Mouse (Mus musculus) midbrain, embryonic 15.5 days (tissue): ENCODE data around the gene Hcrtr1. TPM values are rescaled to one million over a fixed set of nuclear protein-coding genes. Genes with fewer than 3 reads are reported as not detected.

Experiments used
- ATAC-seq: fragments of 200-750 bp; cut with Nextera tagmentation; replicated peaks from 2 replicates; pipeline ENCODE4 v1.8.0; 2017; ENCODE audit warnings: moderate TSS enrichment
- H3K27ac ChIP-seq: fragments of 300-500 bp; sonication (generic); 2 replicates; pipeline ENCODE4 v1.5.1; 2015; ENCODE audit warnings: mild to moderate bottlenecking, inconsistent platforms
- H3K27me3 ChIP-seq: fragments of 300-500 bp; sonication (generic); replicated peaks from 2 replicates; pipeline ENCODE4 v1.6.1; 2015; ENCODE audit warnings: inconsistent platforms
- H3K36me3 ChIP-seq: fragments of 300-500 bp; sonication (generic); replicated peaks from 2 replicates; pipeline ENCODE4 v1.6.1; 2015; ENCODE audit warnings: inconsistent platforms
- H3K4me1 ChIP-seq: fragments of 300-500 bp; sonication (generic); 2 replicates; pipeline ENCODE4 v1.6.1; 2015; ENCODE audit warnings: inconsistent platforms
- H3K4me2 ChIP-seq: fragments of 300-500 bp; sonication (generic); 2 replicates; pipeline ENCODE4 v1.6.1; 2015; ENCODE audit warnings: inconsistent platforms, mild to moderate bottlenecking, moderate library complexity
- H3K4me3 ChIP-seq: fragments of 300-500 bp; sonication (generic); 2 replicates; pipeline ENCODE4 v1.5.1; 2015; ENCODE audit warnings: mild to moderate bottlenecking, inconsistent platforms
- H3K9ac ChIP-seq: fragments of 300-500 bp; sonication (generic); 2 replicates; pipeline ENCODE4 v1.6.1; 2015; ENCODE audit warnings: mild to moderate bottlenecking, inconsistent platforms
- H3K9me3 ChIP-seq: fragments of 300-500 bp; sonication (generic); 2 replicates; pipeline ENCODE4 v1.6.1; 2016; ENCODE audit warnings: inconsistent platforms
- whole genome bisulfite sequencing: fragments of 180-500 bp; shearing (Covaris S2); methylation state at CpG from one replicate; pipeline ENCODE4 v1.1.7; 2015; ENCODE audit warnings: mixed read lengths; 5-methylcytosine and 5-hydroxymethylcytosine counted together
- polyA plus RNA-seq: library from polyadenylated mRNA; unstranded; fragments of >200 nt; fragmentation: Nextera tagmentation; extraction: Ambion mirVana; gene quantifications from 2 replicates; pipeline ENCODE4 v1.2.1, GENCODE M21; 2015

Gene Hcrtr1
- polyA plus RNA-seq, 1 experiment from 2014 or later = 3.3 TPM

GRCm38 (mm10) chr4:130130641-130131350 lies 8.4 kb downstream of the Hcrtr1 start:
- Histone ChIP-seq H3K4me2 (no peak overlapping the region), H3K4me1 (no peaks in the 10 kb centered on the region), H3K9ac (no peak overlapping the region), H3K27ac (no peak overlapping the region), H3K36me3 (peaks cover 13% of the 10 kb centered on the region; the same call in 1 of the 2 replicates), H3K4me3 (no peak overlapping the region), H3K27me3 (no peaks in the 10 kb centered on the region; the same call in 1 of the 2 replicates), H3K9me3 (no peaks in the 10 kb centered on the region)
- ATAC-seq = no peak
- WGBS = 52% methylated on average over 13 of the region's 13 CpGs

- Histone ChIP-seq H3K27me3 (no peaks in the 10 kb centered on the region), H3K9ac (no peak overlapping the region), H3K4me3 (no peak overlapping the region), H3K36me3 (peaks cover 14% of the 10 kb centered on the region; the same call in 1 of the 2 replicates), H3K27ac (no peak overlapping the region), H3K9me3 (no peaks in the 10 kb centered on the region), H3K4me1 (no peaks in the 10 kb centered on the region), H3K4me2 (no peak overlapping the region)
- 73% methylated on average over 10 of the region's 10 CpGs for WGBS
- ATAC-seq = no peak
Measured at GRCm38 (mm10) chr4:130130082-130130481, 9.1 kb downstream of the Hcrtr1 start.

DNA sequence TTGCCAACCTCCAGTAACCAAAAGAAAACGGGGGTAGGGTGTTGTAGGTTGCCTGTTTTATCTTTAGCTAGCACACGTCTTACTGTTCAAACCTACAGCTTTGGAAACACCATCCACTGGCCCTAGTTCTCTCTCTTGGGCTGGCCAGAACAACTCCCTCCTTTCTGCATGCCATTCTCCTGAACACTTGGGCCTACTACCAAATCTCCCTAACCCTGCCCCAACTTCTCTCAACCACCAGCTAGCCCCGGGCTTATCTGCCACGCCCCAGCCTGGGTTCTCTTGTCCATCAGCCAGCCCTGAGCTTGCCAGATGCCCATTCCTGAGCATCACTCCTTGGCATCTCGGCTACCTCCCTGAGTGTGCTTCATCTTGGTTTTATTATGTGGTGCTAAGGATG lies 10.3 kb downstream of the Hcrtr1 start:
- Histone ChIP-seq H3K4me1 (no peaks in the 10 kb centered on the region), H3K27ac (no peak overlapping the region), H3K9ac (no peak overlapping the region), H3K36me3 (peaks cover 14% of the 10 kb centered on the region; the same call in 1 of the 2 replicates), H3K4me3 (no peak overlapping the region), H3K4me2 (no peak overlapping the region), H3K9me3 (no peaks in the 10 kb centered on the region), H3K27me3 (no peaks in the 10 kb centered on the region)
- no peak for ATAC-seq
- WGBS = 94% methylated on average over 5 of the region's 5 CpGs

DNA sequence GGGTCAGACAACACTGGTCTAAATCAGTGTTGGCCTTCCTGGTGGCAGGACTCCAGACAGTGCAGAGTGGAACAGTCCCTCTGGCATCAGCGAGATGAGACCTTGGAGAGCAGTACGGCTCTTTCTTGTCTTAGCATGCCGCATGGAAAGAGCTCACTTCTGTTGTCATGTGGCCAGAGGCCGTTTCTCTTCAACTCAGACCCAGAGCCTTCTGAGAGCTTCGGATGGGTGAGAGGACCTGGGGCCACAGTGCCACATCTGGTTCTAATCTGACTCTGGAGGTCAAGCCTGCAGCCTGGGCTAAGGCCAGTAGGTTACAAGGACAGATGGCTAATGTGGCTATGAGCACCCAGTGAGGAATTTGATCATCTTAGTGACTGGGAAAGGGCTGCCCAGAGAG lies 13.2 kb downstream of the Hcrtr1 start:
- Histone ChIP-seq H3K9ac (no peak overlapping the region), H3K36me3 (peaks cover 19% of the 10 kb centered on the region; the same call in 1 of the 2 replicates), H3K4me2 (no peak overlapping the region), H3K27me3 (no peaks in the 10 kb centered on the region), H3K27ac (no peak overlapping the region), H3K9me3 (no peaks in the 10 kb centered on the region), H3K4me1 (no peaks in the 10 kb centered on the region), H3K4me3 (no peak overlapping the region)
- no peak for ATAC-seq
- 88% methylated on average over 5 of the region's 5 CpGs for WGBS

GRCm38 (mm10) chr4:130125164-130125563 lies 14.0 kb downstream of the Hcrtr1 start:
- Histone ChIP-seq H3K9me3 (no peaks in the 10 kb centered on the region), H3K4me3 (no peak overlapping the region), H3K27me3 (no peaks in the 10 kb centered on the region), H3K4me2 (no peak overlapping the region), H3K9ac (no peak overlapping the region), H3K36me3 (peaks cover 19% of the 10 kb centered on the region; the same call in 1 of the 2 replicates), H3K4me1 (no peaks in the 10 kb centered on the region), H3K27ac (no peak overlapping the region)
- ATAC-seq = no peak
- WGBS = 94% methylated on average over 6 of the region's 6 CpGs

DNA sequence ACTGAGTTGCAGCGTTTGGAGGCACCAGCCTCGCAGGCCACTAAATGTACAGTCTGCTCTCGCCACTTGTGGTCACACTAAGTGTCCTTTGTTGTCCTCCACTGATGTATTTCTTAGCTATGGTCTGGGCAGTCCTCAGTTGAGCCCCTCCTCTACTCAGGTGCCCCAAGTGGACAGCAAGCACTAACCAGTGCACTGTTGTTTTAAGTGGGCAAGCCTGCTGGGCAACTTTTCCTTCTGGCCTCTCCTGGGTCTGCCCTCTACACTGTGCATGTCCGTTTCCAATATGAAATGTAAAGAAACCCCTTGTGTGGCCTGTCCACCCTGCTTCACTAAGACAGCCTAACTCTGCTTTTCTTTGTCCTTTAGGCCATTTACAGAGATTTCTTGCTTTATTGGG lies 15.0 kb downstream of the Hcrtr1 start:
- Histone ChIP-seq H3K4me1 (no peaks in the 10 kb centered on the region), H3K4me2 (no peak overlapping the region), H3K9me3 (no peaks in the 10 kb centered on the region), H3K27ac (no peak overlapping the region), H3K27me3 (no peaks in the 10 kb centered on the region), H3K36me3 (peaks cover 19% of the 10 kb centered on the region; the same call in 1 of the 2 replicates), H3K9ac (no peak overlapping the region), H3K4me3 (no peak overlapping the region)
- no peak for ATAC-seq
- 91% methylated on average over 4 of the region's 4 CpGs for WGBS

GRCm38 (mm10) chr4:130123020-130123419 lies 16.1 kb downstream of the Hcrtr1 start:
- 90% methylated on average over 5 of the region's 5 CpGs for WGBS
- Histone ChIP-seq H3K4me2 (no peak overlapping the region), H3K27me3 (no peaks in the 10 kb centered on the region), H3K9me3 (no peaks in the 10 kb centered on the region), H3K27ac (no peak overlapping the region), H3K9ac (no peak overlapping the region), H3K36me3 (peaks cover 19% of the 10 kb centered on the region; the same call in 1 of the 2 replicates), H3K4me3 (no peak overlapping the region), H3K4me1 (no peaks in the 10 kb centered on the region)
- ATAC-seq = no peak

- H3K4me2 ChIP-seq = no peak overlapping the region
- peaks cover 13% of the 10 kb centered on the region; the same call in 1 of the 2 replicates for H3K36me3 ChIP-seq
- WGBS = 80% methylated on average over 8 of the region's 8 CpGs
- H3K27ac ChIP-seq = no peak overlapping the region
- ATAC-seq = no peak
- H3K4me1 ChIP-seq = no peaks in the 10 kb centered on the region
- no peak overlapping the region for H3K4me3 ChIP-seq
- no peaks in the 10 kb centered on the region for H3K27me3 ChIP-seq
- no peak overlapping the region for H3K9ac ChIP-seq
- no peaks in the 10 kb centered on the region for H3K9me3 ChIP-seq
Measured at GRCm38 (mm10) chr4:130121560-130121959, 17.6 kb downstream of the Hcrtr1 start.

GRCm38 (mm10) chr4:130120752-130121151 lies 18.4 kb downstream of the Hcrtr1 start:
- Histone ChIP-seq H3K9me3 (no peaks in the 10 kb centered on the region), H3K4me1 (no peaks in the 10 kb centered on the region), H3K27ac (no peak overlapping the region), H3K4me2 (no peak overlapping the region), H3K27me3 (no peaks in the 10 kb centered on the region), H3K9ac (no peak overlapping the region), H3K4me3 (no peak overlapping the region), H3K36me3 (peaks cover 5% of the 10 kb centered on the region; the same call in 1 of the 2 replicates)
- 73% methylated on average over 4 of the region's 4 CpGs for WGBS
- no peak for ATAC-seq

- Histone ChIP-seq H3K27me3 (no peaks in the 10 kb centered on the region), H3K27ac (no peak overlapping the region), H3K9me3 (no peaks in the 10 kb centered on the region), H3K4me1 (peaks cover 13% of the 10 kb centered on the region), H3K4me2 (no peak overlapping the region), H3K4me3 (no peak overlapping the region), H3K9ac (no peak overlapping the region), H3K36me3 (no peaks in the 10 kb centered on the region)
- ATAC-seq = no peak
- 93% methylated on average over 1 of the region's 1 CpGs for WGBS
Measured at GRCm38 (mm10) chr4:130112732-130113131, 26.4 kb downstream of the Hcrtr1 start.

DNA sequence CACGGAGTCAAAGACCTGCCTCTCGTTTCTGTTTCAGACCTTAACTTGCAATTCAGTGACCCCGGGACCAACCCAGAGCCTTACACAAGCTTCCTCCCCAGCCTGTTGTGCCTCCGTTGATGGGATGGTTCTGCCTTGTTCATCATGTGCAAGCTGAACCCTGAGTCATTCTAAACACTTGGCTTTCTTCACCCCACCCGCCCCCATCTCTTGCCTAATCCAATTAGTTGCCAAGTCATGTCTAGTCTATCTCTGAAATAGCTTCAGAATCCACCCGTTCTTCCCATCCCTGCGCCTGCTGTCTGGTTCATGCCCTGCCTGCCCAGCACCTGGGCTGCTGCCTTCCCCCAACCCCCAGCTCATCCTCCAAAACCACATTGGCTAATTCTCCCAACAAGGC lies 26.9 kb downstream of the Hcrtr1 start:
- no peaks in the 10 kb centered on the region for H3K9me3 ChIP-seq
- peaks cover 13% of the 10 kb centered on the region for H3K4me1 ChIP-seq
- H3K27ac ChIP-seq = no peak overlapping the region
- ATAC-seq = no peak
- 83% methylated on average over 7 of the region's 7 CpGs for WGBS
- H3K27me3 ChIP-seq = no peaks in the 10 kb centered on the region
- no peak overlapping the region for H3K4me2 ChIP-seq
- no peak overlapping the region for H3K4me3 ChIP-seq
- no peaks in the 10 kb centered on the region for H3K36me3 ChIP-seq
- no peak overlapping the region for H3K9ac ChIP-seq

DNA sequence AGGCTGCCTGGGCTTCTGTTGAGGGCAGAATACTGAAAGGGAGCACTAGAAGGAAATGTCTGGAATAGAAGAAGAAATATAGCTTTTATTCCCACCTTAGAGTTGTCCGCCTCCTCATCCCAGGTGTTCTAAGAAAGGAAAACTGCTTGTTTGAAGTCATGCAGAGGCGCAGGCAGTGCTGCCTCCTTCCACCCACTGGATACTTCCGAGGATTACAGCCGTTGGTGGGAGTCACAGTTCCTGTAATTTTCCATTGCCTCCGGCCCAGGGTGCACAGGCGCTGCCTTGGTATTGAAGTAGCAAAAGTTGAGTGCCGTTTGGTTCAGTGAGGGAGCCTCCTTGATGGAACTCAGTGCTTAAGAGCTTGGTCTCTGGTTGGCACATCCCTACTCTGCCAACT lies 29.1 kb downstream of the Hcrtr1 start:
- no peak overlapping the region for H3K27ac ChIP-seq
- no peaks in the 10 kb centered on the region for H3K9me3 ChIP-seq
- H3K27me3 ChIP-seq = no peaks in the 10 kb centered on the region
- H3K4me1 ChIP-seq = peaks cover 13% of the 10 kb centered on the region
- H3K9ac ChIP-seq = no peak overlapping the region
- H3K36me3 ChIP-seq = no peaks in the 10 kb centered on the region
- no peak overlapping the region for H3K4me3 ChIP-seq
- no peak for ATAC-seq
- H3K4me2 ChIP-seq = no peak overlapping the region
- WGBS = 89% methylated on average over 7 of the region's 7 CpGs

- H3K27me3 ChIP-seq = no peaks in the 10 kb centered on the region
- peaks cover 13% of the 10 kb centered on the region for H3K4me1 ChIP-seq
- no peak for ATAC-seq
- no peak overlapping the region for H3K27ac ChIP-seq
- H3K9ac ChIP-seq = no peak overlapping the region
- no peak overlapping the region for H3K4me2 ChIP-seq
- no peaks in the 10 kb centered on the region for H3K36me3 ChIP-seq
- 91% methylated on average over 9 of the region's 9 CpGs for WGBS
- H3K4me3 ChIP-seq = no peak overlapping the region
- H3K9me3 ChIP-seq = no peaks in the 10 kb centered on the region
Measured at GRCm38 (mm10) chr4:130109666-130110065, 29.5 kb downstream of the Hcrtr1 start.
